Mouse (Mus musculus): ENCODE results near the gene Zbtb7b.

Zbtb7b gene

GRCm38 (mm10) chr3:89418170-89418860 is 23.7 kb upstream of the Zbtb7b start, which contains the start of the genes Cks1b and Shc1:
Gene Cks1b (minus strand): TSS chr3:89418383.
Gene Shc1 (plus strand): TSS chr3:89418443.
- peak; percentile 63 to 88 for DNase-seq (ENCODE audit: low spot score in 2 of 2)

- DNase-seq (ENCODE audit: low spot score in 2 of 2), result no peak
These were observed 23.2 kb upstream of the Zbtb7b start for GRCm38 (mm10) chr3:89417840-89418169.

- DNase-seq (ENCODE audit: low spot score in 2 of 2), result no peak
These were observed 22.6 kb upstream of the Zbtb7b start for GRCm38 (mm10) chr3:89417131-89417530.

DNA sequence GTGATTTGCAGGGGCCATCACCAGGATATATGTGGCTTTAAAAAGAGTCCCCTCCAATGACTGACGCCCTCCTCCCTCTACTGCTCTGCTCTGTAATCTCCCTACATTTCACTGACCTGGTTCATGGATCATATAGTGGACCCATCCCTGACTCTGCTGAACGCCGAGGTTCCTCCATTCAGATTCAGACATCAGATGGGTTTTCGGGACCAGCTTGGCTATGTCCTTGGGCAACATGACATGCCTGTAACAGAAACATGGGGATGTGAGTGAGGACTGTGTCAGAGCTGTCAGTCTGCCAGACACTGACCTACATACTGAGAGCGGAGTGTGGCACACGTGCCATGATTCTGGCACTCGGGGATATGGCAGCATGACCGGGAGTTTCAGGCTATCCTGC is 21.6 kb upstream of the Zbtb7b start:
- DNase-seq (ENCODE audit: low spot score in 2 of 2), result no peak

GRCm38 (mm10) chr3:89411490-89412393 is 17.2 kb upstream of the Zbtb7b start, which contains the start of gene Flad1:
Gene Flad1 (minus strand): TSS chr3:89411870.
- DNase-seq (ENCODE audit: low spot score in 2 of 2), result peak; percentile 97 to 100

GRCm38 (mm10) chr3:89410864-89411263 is 16.3 kb upstream of the Zbtb7b start:
- DNase-seq (ENCODE audit: low spot score in 2 of 2), result no peak

- no peak for DNase-seq (ENCODE audit: low spot score in 2 of 2)
These were observed 15.1 kb upstream of the Zbtb7b start for GRCm38 (mm10) chr3:89409701-89410100.

DNA sequence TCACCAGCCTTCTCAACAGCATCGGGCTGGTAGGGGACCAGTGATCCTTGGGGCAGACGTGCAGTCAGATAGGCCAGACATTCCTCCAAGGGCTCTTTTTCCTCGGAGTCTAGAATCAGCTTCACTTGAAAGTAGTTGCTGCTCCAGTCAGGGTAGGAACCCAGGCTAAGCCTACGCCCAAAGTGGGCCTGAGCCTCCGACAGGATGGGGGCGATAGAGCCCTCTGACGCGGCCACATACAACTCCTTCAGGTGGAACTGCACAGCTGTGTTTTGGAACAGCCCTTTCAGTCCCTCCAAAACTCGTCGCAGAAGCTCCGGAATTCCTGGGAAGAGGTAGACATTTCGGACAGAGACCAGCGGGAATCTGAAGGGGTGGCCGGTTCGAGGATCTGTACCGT is 13.9 kb upstream of the Zbtb7b start:
- no peak for DNase-seq (ENCODE audit: low spot score in 2 of 2)

DNA sequence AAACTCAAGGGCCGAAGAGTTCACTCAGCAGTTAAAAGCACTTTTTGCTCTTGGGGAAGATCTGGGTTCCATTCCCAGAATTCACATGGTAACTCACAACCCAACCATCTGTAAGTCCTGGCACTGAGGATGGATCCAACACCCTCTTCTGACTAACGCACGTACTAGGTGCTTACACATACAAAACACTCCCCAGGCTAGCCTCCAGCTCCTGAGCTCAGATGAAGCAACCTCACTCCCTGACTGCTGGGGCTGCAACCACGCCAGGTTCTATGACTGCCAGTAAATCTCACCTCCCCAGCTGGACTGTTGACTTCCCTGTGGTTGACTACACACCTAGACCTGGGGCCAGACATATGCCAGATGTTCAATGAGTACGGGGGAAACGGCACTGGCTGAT is 12.3 kb upstream of the Zbtb7b start:
- no peak for DNase-seq (ENCODE audit: low spot score in 2 of 2)

- DNase-seq (ENCODE audit: low spot score in 2 of 2), result no peak
These were observed 8.1 kb upstream of the Zbtb7b start, which contains the start of gene Lenep for GRCm38 (mm10) chr3:89402693-89403092. Gene Lenep (minus strand): TSS chr3:89402793.

- no peak for DNase-seq (ENCODE audit: low spot score in 2 of 2)
These were observed 6.8 kb upstream of the Zbtb7b start for GRCm38 (mm10) chr3:89401329-89401728.

- no peak for DNase-seq (ENCODE audit: low spot score in 2 of 2)
These were observed 2.1 kb upstream of the Zbtb7b start for GRCm38 (mm10) chr3:89396654-89397005.

DNA sequence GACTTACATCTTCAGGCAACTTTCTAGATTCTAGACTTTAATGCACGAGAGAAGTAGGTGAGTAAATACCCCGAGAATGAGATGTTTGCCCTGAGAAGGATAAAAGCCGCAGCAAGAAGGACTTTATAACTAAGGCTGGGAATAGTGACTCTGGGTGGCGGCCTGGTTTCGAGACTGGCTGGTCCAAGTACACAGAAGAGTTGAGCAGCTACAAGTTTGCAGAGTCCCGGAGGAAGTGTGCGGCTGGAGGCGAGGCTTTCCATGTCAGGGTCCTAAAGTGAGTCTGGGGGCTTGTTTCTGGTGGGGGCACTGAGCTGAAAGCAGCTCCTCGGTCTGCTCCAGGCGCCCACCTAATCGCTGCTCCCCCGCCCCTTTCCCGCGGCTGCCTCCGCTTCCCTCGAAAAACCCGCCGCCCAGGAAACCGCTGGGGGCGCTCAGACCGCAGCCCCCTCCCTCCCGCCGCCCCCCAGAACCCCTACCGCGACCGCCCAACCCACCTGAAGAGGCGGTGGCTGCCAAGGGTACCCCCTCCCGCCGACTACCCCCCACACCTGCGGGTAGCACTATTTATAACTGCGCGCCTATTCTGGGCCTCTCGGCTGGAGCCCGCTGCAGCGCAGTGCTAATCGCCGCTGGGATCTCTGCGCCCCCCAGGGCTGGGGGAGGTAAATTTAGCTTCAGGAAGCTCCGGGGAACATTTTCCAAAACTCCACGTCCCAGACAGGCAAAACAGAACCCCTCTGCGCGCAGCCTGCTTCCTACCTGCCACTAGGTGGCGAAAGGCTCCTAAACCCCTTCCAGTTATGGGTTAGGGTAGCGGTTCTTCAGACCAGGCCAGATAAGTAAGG is 1.5 kb upstream of the Zbtb7b start:
- peak in 1 of 2 experiments; percentile 61 for DNase-seq (ENCODE audit: low spot score in 2 of 2)

GRCm38 (mm10) chr3:89395419-89395805 is 836 bp upstream of the Zbtb7b start:
- no peak for DNase-seq (ENCODE audit: low spot score in 2 of 2)

DNA sequence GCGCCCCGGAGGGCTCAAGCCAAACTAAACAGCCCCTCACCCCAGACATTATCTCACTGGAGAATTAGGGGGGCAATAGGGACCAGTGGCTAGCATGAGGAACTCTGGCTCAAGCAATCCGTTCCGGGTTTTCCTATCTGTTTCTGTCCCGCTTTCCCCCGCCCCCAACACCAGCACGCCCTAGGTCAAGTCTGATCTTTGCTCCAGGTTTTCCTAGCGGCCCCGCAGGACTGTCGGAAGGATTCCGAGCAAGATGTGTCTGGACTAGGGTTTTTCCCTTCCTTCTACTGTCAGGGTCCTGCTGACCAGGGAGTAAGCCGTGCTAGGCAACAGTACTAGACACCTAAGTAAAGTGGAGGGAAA is 299 bp upstream of the Zbtb7b start:
- DNase-seq (ENCODE audit: low spot score in 2 of 2), result peak in 1 of 2 experiments; percentile 80

DNA sequence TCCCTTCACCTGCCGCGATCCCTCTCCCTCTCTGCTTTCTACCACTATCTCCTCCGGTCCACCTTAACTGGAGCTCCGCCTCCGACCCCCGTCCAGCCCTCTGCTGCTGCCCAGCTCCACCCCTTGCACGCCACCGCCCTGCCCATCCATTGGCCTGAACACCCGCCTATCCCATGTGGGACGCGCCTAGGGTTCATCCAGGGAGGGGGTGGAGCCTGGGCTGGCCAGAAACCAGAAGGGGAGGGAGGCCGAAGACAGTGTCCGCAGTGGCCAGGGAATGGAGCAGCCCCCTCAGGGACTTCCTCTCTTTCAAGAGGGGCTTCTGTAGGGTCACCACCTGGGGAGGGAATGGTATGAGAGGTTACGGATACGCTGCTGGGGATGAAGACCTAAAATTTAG is 971 bp downstream of the Zbtb7b start:
- DNase-seq (ENCODE audit: low spot score in 2 of 2), result peak; percentile 92 to 96

GRCm38 (mm10) chr3:89392871-89393311 is 1.7 kb downstream of the Zbtb7b start:
- no peak for DNase-seq (ENCODE audit: low spot score in 2 of 2)

DNA sequence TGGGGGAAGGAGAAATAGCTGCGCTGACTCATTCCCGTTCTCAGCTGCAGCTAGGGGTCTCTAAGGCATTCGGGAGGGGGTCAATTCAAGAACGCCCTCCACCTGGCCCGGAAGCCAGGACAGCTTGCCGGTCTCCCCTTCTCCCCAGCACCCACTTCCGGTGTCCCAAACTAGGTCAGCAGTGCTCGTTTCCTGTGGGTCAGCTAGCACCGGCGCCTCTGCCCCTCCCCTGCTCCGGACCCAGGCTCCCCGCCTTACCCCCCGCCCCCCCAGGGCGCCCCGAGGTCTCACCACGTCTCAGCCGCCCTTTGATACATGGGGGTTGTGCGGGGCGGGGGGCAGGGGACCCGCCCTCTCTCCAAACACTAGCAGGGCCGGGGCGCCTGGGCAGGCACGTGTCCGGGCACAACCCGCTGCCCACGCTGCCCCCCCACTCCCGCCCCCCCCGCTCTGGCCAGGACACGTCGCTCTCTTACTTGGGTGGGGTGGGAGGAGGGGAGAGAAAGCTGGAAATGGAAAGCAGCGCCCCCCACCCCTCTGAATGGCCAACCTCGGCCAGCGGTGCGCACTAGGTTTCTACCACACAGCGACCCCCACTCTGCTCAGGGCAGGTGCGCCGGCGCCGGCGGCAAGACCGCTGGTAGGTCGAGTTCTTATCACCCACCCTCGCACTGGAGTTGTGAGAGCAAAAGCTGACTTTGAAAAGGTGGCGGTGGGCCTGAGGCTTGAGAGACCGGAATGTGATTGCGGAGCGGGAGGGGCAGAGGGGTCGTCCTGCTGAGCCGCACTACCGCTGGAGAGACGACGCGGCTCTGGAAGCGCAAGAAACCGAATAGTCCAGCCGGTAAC is 2.7 kb downstream of the Zbtb7b start:
- DNase-seq (ENCODE audit: low spot score in 2 of 2), result no peak

GRCm38 (mm10) chr3:89390699-89391662 is 3.6 kb downstream of the Zbtb7b start:
- DNase-seq (ENCODE audit: low spot score in 2 of 2), result no peak

- no peak for DNase-seq (ENCODE audit: low spot score in 2 of 2)
These were observed 4.5 kb downstream of the Zbtb7b start for GRCm38 (mm10) chr3:89390111-89390515.

Data from cerebellum, postnatal 4 days (tissue).